In the genomic region with DNA sequence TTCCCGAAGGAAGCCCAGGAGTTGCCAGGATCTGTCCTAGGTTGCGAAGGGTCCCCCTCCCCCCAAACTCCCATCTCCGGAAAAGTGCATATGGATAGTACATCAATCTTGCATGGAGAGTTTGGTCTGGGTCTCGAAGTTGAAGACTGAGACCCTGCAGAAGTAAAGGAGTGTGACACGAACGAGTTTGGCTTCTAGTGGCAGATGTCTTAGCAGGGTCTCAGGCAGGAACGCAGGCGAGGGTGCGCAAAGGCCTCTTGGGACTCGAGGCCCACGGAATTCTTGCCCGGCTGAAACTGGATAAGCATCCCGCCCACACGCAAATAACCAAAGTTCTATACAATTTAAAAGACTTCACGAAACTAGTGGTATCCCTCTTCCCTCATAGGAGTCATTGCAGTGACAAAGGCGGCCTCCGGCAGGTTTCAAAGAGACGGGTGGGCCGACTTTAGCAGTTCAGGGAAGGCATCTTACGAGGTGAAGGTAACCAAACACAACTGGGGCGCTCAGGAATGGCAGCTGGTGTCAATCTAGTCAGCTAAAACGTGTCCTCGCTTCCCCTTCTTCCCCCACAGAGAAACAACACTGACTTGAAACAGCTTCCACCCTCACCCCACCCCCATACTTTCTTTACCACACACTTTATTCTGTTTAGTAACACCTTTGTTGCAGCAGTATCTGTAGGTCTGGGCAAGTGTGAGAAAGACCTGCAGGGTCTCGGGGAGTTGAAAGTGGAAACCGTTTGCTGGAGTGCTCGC, we compare ENCODE assay signal across 8 mouse cellular contexts.
DNase-seq lines count a peak whose midpoint lies in the region; ATAC-seq lines count a peak whose summit lies in the region.

No protein-coding gene starts in this region.

- WGBS in forebrain, embryonic 13.5 days: 24% methylated on average over 26 of the region's 26 CpGs
- WGBS in limb, embryonic 15.5 days: 21% methylated on average over 26 of the region's 26 CpGs

- no peak overlapping the region for H3K9ac ChIP-seq in forebrain, embryonic 13.5 days
- H3K9ac ChIP-seq in limb, embryonic 15.5 days: no peak overlapping the region

- no peak overlapping the region for H3K4me3 ChIP-seq in forebrain, embryonic 13.5 days
- peak overlapping the region; percentile 24 for H3K4me3 ChIP-seq in limb, embryonic 15.5 days

- H3K27me3 ChIP-seq in forebrain, embryonic 13.5 days: peaks cover 40% of the 10 kb centered on the region
- H3K27me3 ChIP-seq in limb, embryonic 15.5 days: peaks cover 33% of the 10 kb centered on the region

- no peak for ATAC-seq in forebrain, embryonic 13.5 days
- no peak for ATAC-seq in limb, embryonic 15.5 days (ENCODE audit: insufficient number of reproducible peaks, low FRiP score, low TSS enrichment, low read depth)

- H3K27ac ChIP-seq in forebrain, embryonic 13.5 days: no peak overlapping the region
- H3K27ac ChIP-seq in limb, embryonic 15.5 days: peak overlapping the region; percentile 33; the same call in 1 of the 2 replicates

- peak overlapping the region; percentile 96 for H3K4me2 ChIP-seq in forebrain, embryonic 13.5 days
- peak overlapping the region; percentile 39 for H3K4me2 ChIP-seq in limb, embryonic 15.5 days

- peak; percentile 45 for DNase-seq in cerebellum, adult 9-11 months
- no peak for DNase-seq in cerebellum, adult 18-20 months
- DNase-seq in CD4-positive helper T cell, adult 2 months (ENCODE audit: low read depth, low spot score): peak; percentile 69
- peak; percentile 38 to 58 for DNase-seq in spleen, postnatal 36 days (ENCODE audit: low spot score in 2 of 2)
- DNase-seq in right cerebral cortex, postnatal 25 days: no peak
- no peak for DNase-seq in adrenal gland, postnatal 10 days

- no peaks in the 10 kb centered on the region for H3K36me3 ChIP-seq in forebrain, embryonic 13.5 days (ENCODE audit: poor library complexity, severe bottlenecking)
- H3K36me3 ChIP-seq in limb, embryonic 15.5 days: no peaks in the 10 kb centered on the region

- H3K4me1 ChIP-seq in forebrain, embryonic 13.5 days: peaks cover 62% of the 10 kb centered on the region
- H3K4me1 ChIP-seq in limb, embryonic 15.5 days: peaks cover 65% of the 10 kb centered on the region

- H3K9me3 ChIP-seq in forebrain, embryonic 13.5 days (replicated peaks): no peaks in the 10 kb centered on the region
- H3K9me3 ChIP-seq in limb, embryonic 15.5 days: no peaks in the 10 kb centered on the region

Comparison
In these comparisons a context has a peak if more than half of its experiments do, and no peak if none do; other contexts are left out.
1. DNase-seq: peak in cerebellum, adult 9-11 months (single experiment), CD4-positive helper T cell, adult 2 months (single experiment) and spleen, postnatal 36 days (2 of 2); none in cerebellum, adult 18-20 months (0 of 2), right cerebral cortex, postnatal 25 days (single experiment) and adrenal gland, postnatal 10 days (single experiment).